Mouse (Mus musculus) spleen, adult 2 months (tissue): ENCODE measurements around the gene Naga.

Experiments used
- CTCF ChIP-seq: fragments of 200-500 bp; IDR thresholded peaks from 2 replicates; pipeline ENCODE4 v1.5.1; 2011; ENCODE audit warnings: mild to moderate bottlenecking, inconsistent platforms; ENCODE audit not compliant: insufficient read depth, insufficient read length, insufficient replicate concordance; ENCODE audit errors: extremely low read depth
- POLR2A ChIP-seq: fragments of 200-500 bp; IDR thresholded peaks from 2 replicates; pipeline ENCODE4 v1.6.1; 2011; ENCODE audit warnings: low read depth, low read length, inconsistent platforms

DNA sequence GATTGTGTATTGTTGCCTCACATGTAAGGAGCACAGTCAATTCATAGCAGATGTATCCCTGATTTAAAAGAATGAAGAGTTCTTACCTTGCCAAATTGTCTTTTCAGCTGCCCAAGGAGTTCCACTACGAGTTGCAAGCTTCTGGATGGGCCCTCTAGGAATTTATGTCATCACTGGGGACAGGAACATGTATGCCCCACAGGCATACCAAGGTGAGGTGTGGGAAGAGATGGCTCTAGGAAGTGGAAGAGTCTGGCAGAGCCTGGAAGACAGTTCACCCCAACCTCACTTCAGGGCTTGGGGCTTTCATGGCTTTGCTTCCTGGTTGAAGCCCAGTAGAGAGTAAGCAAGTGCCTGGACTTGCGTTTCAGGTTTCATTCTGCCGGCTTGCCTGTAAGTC, 30.3 kb downstream of the Naga start:
- no peak for TF ChIP-seq POLR2A
- TF ChIP-seq CTCF: no peak
